ENCODE assay signal across 8 mouse cellular contexts in genomic region chr4:42950065-42950558, GRCm38 (mm10). TPM values are rescaled to one million over a fixed set of nuclear protein-coding genes. Genes with fewer than 3 reads are reported as not detected.
DNase-seq lines count a peak whose midpoint lies in the region; ATAC-seq and TF ChIP-seq lines count a peak whose summit lies in the region.

No protein-coding gene starts in this region.

- no peaks in the 10 kb centered on the region for H3K27me3 ChIP-seq in forebrain, embryonic 14.5 days (replicated peaks; ENCODE audit: control insufficient read depth, insufficient read depth, low read length)
- 0 out of 2 replicates have a peak, but pooled peaks cover 7% of the 10 kb centered on the region for H3K27me3 ChIP-seq in lung, postnatal 0 days (replicated peaks; ENCODE audit: insufficient read depth, low read length)

- no peak for TF ChIP-seq CTCF in lung, postnatal 0 days (IDR thresholded peaks at IDR 0.05)

- peak overlapping the region; percentile 96 for H3K27ac ChIP-seq in forebrain, embryonic 14.5 days (ENCODE audit: low read depth, low read length)
- peak overlapping the region; percentile 95 for H3K27ac ChIP-seq in lung, postnatal 0 days (ENCODE audit: low read length)

- H3K4me3 ChIP-seq in forebrain, embryonic 14.5 days (ENCODE audit: low read depth, low read length), result peak overlapping the region; percentile 71
- H3K4me3 ChIP-seq in lung, postnatal 0 days (ENCODE audit: low read depth, low read length), result peak overlapping the region; percentile 81

- no peaks in the 10 kb centered on the region for H3K9me3 ChIP-seq in forebrain, embryonic 14.5 days (replicated peaks; ENCODE audit: control insufficient read depth, low read length)
- no peaks in the 10 kb centered on the region for H3K9me3 ChIP-seq in lung, postnatal 0 days (ENCODE audit: low read length)

- peak overlapping the region; percentile 96 for H3K9ac ChIP-seq in forebrain, embryonic 14.5 days (ENCODE audit: low read length)
- peak overlapping the region; percentile 86 for H3K9ac ChIP-seq in lung, postnatal 0 days (replicated peaks; ENCODE audit: low read depth)

- peaks cover 15% of the 10 kb centered on the region for H3K36me3 ChIP-seq in forebrain, embryonic 14.5 days (ENCODE audit: control insufficient read depth, insufficient read depth, low read length)
- no peaks in the 10 kb centered on the region for H3K36me3 ChIP-seq in lung, postnatal 0 days (ENCODE audit: insufficient read depth, low read length)

- intact Hi-C loops in heart, postnatal 36 days (cut with DNase I), result no loop called here

- DNase-seq in ES-CJ7 (ENCODE audit: low read depth, low spot score), result peak; percentile 83
- DNase-seq in c-Kit-positive CD71-negative TER-119-negative erythroid progenitor cells, embryonic 14.5 days (ENCODE audit: low read depth), result peak; percentile 79
- DNase-seq in forebrain, embryonic 14.5 days (ENCODE audit: low spot score), result peak; percentile 95
- DNase-seq in heart, postnatal 36 days, result peak; percentile 86 to 88
- peak; percentile 94 for DNase-seq in layer of hippocampus, adult 9-11 months
- DNase-seq in lung, postnatal 0 days (ENCODE audit: low spot score), result peak; percentile 94
- DNase-seq in ovary, postnatal 14 days (ENCODE audit: low spot score), result peak; percentile 67
- peak; percentile 93 for DNase-seq in thymus, postnatal 25 days

- WGBS in forebrain, embryonic 14.5 days, result under 1% methylated on average over 21 of the region's 27 CpGs
- WGBS in lung, postnatal 0 days, result 6% methylated on average over 7 of the region's 27 CpGs

- TF ChIP-seq EP300 in lung, postnatal 0 days (IDR thresholded peaks at IDR 0.05), result no peak

- peaks cover 53% of the 10 kb centered on the region for H3K4me1 ChIP-seq in forebrain, embryonic 14.5 days (ENCODE audit: control insufficient read depth, insufficient read depth, low read length)
- 0 out of 2 replicates have a peak, but pooled peaks cover 5% of the 10 kb centered on the region for H3K4me1 ChIP-seq in lung, postnatal 0 days (ENCODE audit: insufficient read depth, low read depth, low read length)

- ATAC-seq in forebrain, embryonic 14.5 days, result peak; percentile 61
- ATAC-seq in lung, postnatal 0 days, result peak; percentile 83

- H3K4me2 ChIP-seq in forebrain, embryonic 14.5 days (ENCODE audit: low read length), result peak overlapping the region; percentile 80
- peak overlapping the region; percentile 90 for H3K4me2 ChIP-seq in lung, postnatal 0 days (replicated peaks; ENCODE audit: low read depth, low read length)

RNA-seq across cellular contexts. Expression of gene Dnajb5, which starts 0.5 kb away (rescaled TPM):
- polyA plus RNA-seq in forebrain, embryonic 14.5 days (2014; fragmentation: Nextera tagmentation; extraction: Ambion mirVana), result 52.1 and 61.1 TPM in 2 replicates
- 10 to 100 TPM; 70.6 to 92.4 TPM for total RNA-seq in heart, postnatal 36 days (2021)
- 5.7 and 6.2 TPM in 2 replicates for polyA plus RNA-seq in lung, postnatal 0 days (2015; fragmentation: Nextera tagmentation; extraction: Ambion mirVana)

RNA-seq across cellular contexts. Expression of gene 1700022I11Rik, which starts 19.3 kb away (rescaled TPM):
- polyA plus RNA-seq in forebrain, embryonic 14.5 days (2014; fragmentation: Nextera tagmentation; extraction: Ambion mirVana), result 0.47 and 0.53 TPM in 2 replicates
- total RNA-seq in heart, postnatal 36 days (2021), result not detected
- polyA plus RNA-seq in lung, postnatal 0 days (2015; fragmentation: Nextera tagmentation; extraction: Ambion mirVana), result 0.30 TPM in 1 of 2 replicates, not detected in the other

RNA-seq across cellular contexts. Expression of gene Phf24, which starts 33.7 kb away (rescaled TPM):
- 11.8 and 17.2 TPM in 2 replicates for polyA plus RNA-seq in forebrain, embryonic 14.5 days (2014; fragmentation: Nextera tagmentation; extraction: Ambion mirVana)
- total RNA-seq in heart, postnatal 36 days (2021), result 1 to 10 TPM; 5.6 to 8.0 TPM
- 0.29 and 0.31 TPM in 2 replicates for polyA plus RNA-seq in lung, postnatal 0 days (2015; fragmentation: Nextera tagmentation; extraction: Ambion mirVana)

RNA-seq across cellular contexts. Expression of gene Vcp, which starts 50.2 kb away (rescaled TPM):
- 446 and 480 TPM in 2 replicates for polyA plus RNA-seq in forebrain, embryonic 14.5 days (2014; fragmentation: Nextera tagmentation; extraction: Ambion mirVana)
- 100 to 1,000 TPM; 264 to 265 TPM for total RNA-seq in heart, postnatal 36 days (2021)
- 242 and 262 TPM in 2 replicates for polyA plus RNA-seq in lung, postnatal 0 days (2015; fragmentation: Nextera tagmentation; extraction: Ambion mirVana)

Comparison
In these comparisons a context has a peak if more than half of its experiments do, and no peak if none do; other contexts are left out.
1. Peak in every context shown above with its lines: DNase-seq, ATAC-seq, H3K4me3 ChIP-seq and H3K27ac ChIP-seq.